Mouse (Mus musculus) ES-Bruce4 (cell line): Measurements from ENCODE around the gene Mtmr3. TPM values are rescaled to one million over a fixed set of nuclear protein-coding genes. Genes with fewer than 3 reads are reported as not detected.

Experiments
- H3K27ac ChIP-seq: 2 replicates; pipeline ENCODE4 v1.5.1; 2012; ENCODE audit warnings: low read length, inconsistent platforms; ENCODE audit not compliant: insufficient read depth
- H3K27me3 ChIP-seq: 2 replicates; pipeline ENCODE4 v1.6.1; 2012; ENCODE audit warnings: mild to moderate bottlenecking, low read length, inconsistent platforms; ENCODE audit not compliant: control insufficient read depth, poor library complexity, insufficient read depth, severe bottlenecking
- H3K36me3 ChIP-seq: 2 replicates; pipeline ENCODE4 v1.6.1; 2012; ENCODE audit warnings: inconsistent platforms, mild to moderate bottlenecking, low read length, moderate library complexity; ENCODE audit not compliant: control insufficient read depth, poor library complexity, insufficient read depth, severe bottlenecking
- H3K4me1 ChIP-seq: one replicate; pipeline ENCODE4 v1.8.1; 2011; ENCODE audit warnings: low read length; ENCODE audit not compliant: control insufficient read depth, insufficient read depth
- H3K4me3 ChIP-seq: 2 replicates; pipeline ENCODE4 v1.5.1; 2011; ENCODE audit warnings: low read depth, mild to moderate bottlenecking, low read length
- H3K9ac ChIP-seq: 2 replicates; pipeline ENCODE4 v1.6.1; 2012; ENCODE audit warnings: low read depth, mild to moderate bottlenecking, inconsistent platforms; ENCODE audit not compliant: poor library complexity, severe bottlenecking
- H3K9me3 ChIP-seq: replicated peaks from 2 replicates; pipeline ENCODE4 v1.6.1; 2012; ENCODE audit warnings: mild to moderate bottlenecking, low read length, inconsistent platforms; ENCODE audit not compliant: control insufficient read depth, poor library complexity, insufficient read depth, severe bottlenecking
- CTCF ChIP-seq: IDR thresholded peaks from one replicate; pipeline ENCODE4 v1.8.1; 2011; ENCODE audit warnings: low read depth, low read length
- EP300 ChIP-seq: IDR thresholded peaks from 2 replicates; pipeline ENCODE4 v1.6.1; 2011; ENCODE audit warnings: low read depth, low read length; ENCODE audit not compliant: insufficient read depth
- POLR2A ChIP-seq: IDR thresholded peaks from one replicate; pipeline ENCODE4 v1.8.1; 2011; ENCODE audit warnings: low read length; ENCODE audit not compliant: insufficient read depth
- polyA plus RNA-seq: library from polyadenylated mRNA; stranded (reverse); fragments of >200 nt; gene quantifications from 2 replicates; pipeline ENCODE4 v1.2.4, GENCODE M21; 2011; ENCODE audit warnings: low read depth; ENCODE audit not compliant: missing spikeins, insufficient read depth, insufficient read length

Gene Mtmr3
- polyA plus RNA-seq, 1 experiment = 26.8 TPM

GRCm38 (mm10) chr11:4500261-4500660 is 94.4 kb downstream of the Mtmr3 start:
- Histone ChIP-seq H3K9ac (no peak overlapping the region), H3K9me3 (no peaks in the 10 kb centered on the region), H3K4me3 (no peak overlapping the region), H3K4me1 (peaks cover 3% of the 10 kb centered on the region), H3K36me3 (peaks cover 13% of the 10 kb centered on the region), H3K27ac (no peak overlapping the region), H3K27me3 (no peaks in the 10 kb centered on the region)
- no peak for TF ChIP-seq CTCF
- TF ChIP-seq EP300 = no peak
- TF ChIP-seq POLR2A = no peak

DNA sequence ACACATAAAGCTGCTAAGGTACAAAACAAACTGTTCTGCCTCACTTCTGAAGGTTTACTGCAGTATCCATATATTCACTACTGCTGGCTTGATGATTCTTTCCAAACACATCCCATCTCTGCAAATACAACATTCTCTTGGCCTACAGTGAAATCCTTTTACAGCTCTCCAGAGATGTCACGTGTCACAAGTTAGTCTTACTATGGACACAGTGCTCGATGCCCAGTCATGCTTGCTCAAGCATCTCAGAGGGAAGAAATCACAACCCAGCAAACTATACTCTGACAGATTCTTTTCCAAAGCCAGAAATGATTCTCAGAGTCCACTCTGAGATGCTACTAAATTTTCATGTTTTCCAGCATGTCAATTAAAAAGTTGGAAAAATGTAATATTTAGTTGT is 95.2 kb downstream of the Mtmr3 start:
- H3K9ac ChIP-seq = no peak overlapping the region
- H3K4me1 ChIP-seq = peaks cover 3% of the 10 kb centered on the region
- H3K36me3 ChIP-seq = peaks cover 13% of the 10 kb centered on the region
- H3K9me3 ChIP-seq = no peaks in the 10 kb centered on the region
- TF ChIP-seq POLR2A = no peak
- TF ChIP-seq EP300 = no peak
- TF ChIP-seq CTCF = no peak
- H3K27ac ChIP-seq = no peak overlapping the region
- H3K27me3 ChIP-seq = no peaks in the 10 kb centered on the region
- H3K4me3 ChIP-seq = no peak overlapping the region

GRCm38 (mm10) chr11:4498774-4499173 is 95.9 kb downstream of the Mtmr3 start:
- Histone ChIP-seq H3K9ac (no peak overlapping the region), H3K9me3 (no peaks in the 10 kb centered on the region), H3K4me1 (peaks cover 3% of the 10 kb centered on the region), H3K27me3 (no peaks in the 10 kb centered on the region), H3K27ac (no peak overlapping the region), H3K36me3 (peaks cover 10% of the 10 kb centered on the region), H3K4me3 (no peak overlapping the region)
- TF ChIP-seq POLR2A = no peak
- TF ChIP-seq CTCF = no peak
- TF ChIP-seq EP300 = no peak

- H3K9me3 ChIP-seq = no peaks in the 10 kb centered on the region
- H3K36me3 ChIP-seq = peaks cover 6% of the 10 kb centered on the region
- H3K27ac ChIP-seq = peak overlapping the region; percentile 76; the same call in 1 of the 2 replicates
- H3K4me1 ChIP-seq = peaks cover 3% of the 10 kb centered on the region
- H3K4me3 ChIP-seq = no peak overlapping the region
- H3K27me3 ChIP-seq = no peaks in the 10 kb centered on the region
- TF ChIP-seq CTCF (no peak), EP300 (no peak), POLR2A (no peak)
- H3K9ac ChIP-seq = no peak overlapping the region
These were observed 97.1 kb downstream of the Mtmr3 start for GRCm38 (mm10) chr11:4497501-4498118.

GRCm38 (mm10) chr11:4495021-4495540 is 99.6 kb downstream of the Mtmr3 start:
- Histone ChIP-seq H3K4me3 (no peak overlapping the region), H3K36me3 (peaks cover 18% of the 10 kb centered on the region), H3K27me3 (no peaks in the 10 kb centered on the region), H3K9me3 (no peaks in the 10 kb centered on the region), H3K9ac (no peak overlapping the region), H3K27ac (no peak overlapping the region), H3K4me1 (peaks cover 3% of the 10 kb centered on the region)
- no peak for TF ChIP-seq POLR2A
- no peak for TF ChIP-seq EP300
- TF ChIP-seq CTCF = no peak

- no peaks in the 10 kb centered on the region for H3K4me1 ChIP-seq
- H3K27ac ChIP-seq = no peak overlapping the region
- peaks cover 40% of the 10 kb centered on the region for H3K36me3 ChIP-seq
- no peaks in the 10 kb centered on the region for H3K9me3 ChIP-seq
- no peak overlapping the region for H3K4me3 ChIP-seq
- no peak overlapping the region for H3K9ac ChIP-seq
- TF ChIP-seq CTCF (no peak), EP300 (no peak), POLR2A (no peak)
- no peaks in the 10 kb centered on the region for H3K27me3 ChIP-seq
These were observed 105.5 kb downstream of the Mtmr3 start for GRCm38 (mm10) chr11:4489207-4489606.
